Mouse (Mus musculus) kidney, adult 9 months (tissue): ENCODE results near the gene Rnaseh2b.

Experiments
- DNase-seq: peaks from one replicate; pipeline ENCODE4 v3.0.0; 2022

Gene Rnaseh2b

GRCm38 (mm10) chr14:62363774-62364173, 71.4 kb downstream of the Rnaseh2b start:
- no peak for DNase-seq

GRCm38 (mm10) chr14:62370819-62371218, 78.4 kb downstream of the Rnaseh2b start:
- peak; percentile 80 for DNase-seq

- no peak for DNase-seq
Measured at GRCm38 (mm10) chr14:62374001-62374400, 81.6 kb downstream of the Rnaseh2b start.

GRCm38 (mm10) chr14:62375694-62376093, 83.3 kb downstream of the Rnaseh2b start:
- DNase-seq = peak; percentile 54

- no peak for DNase-seq
Measured at GRCm38 (mm10) chr14:62376115-62376514, 83.7 kb downstream of the Rnaseh2b start.

- DNase-seq = no peak
Measured at GRCm38 (mm10) chr14:62379391-62379790, 87.0 kb downstream of the Rnaseh2b start.

GRCm38 (mm10) chr14:62380606-62381005, 88.2 kb downstream of the Rnaseh2b start:
- no peak for DNase-seq

GRCm38 (mm10) chr14:62383109-62383508, 90.7 kb downstream of the Rnaseh2b start:
- no peak for DNase-seq

- DNase-seq = no peak
Measured at GRCm38 (mm10) chr14:62383786-62384299, 91.5 kb downstream of the Rnaseh2b start.

- no peak for DNase-seq
Measured at GRCm38 (mm10) chr14:62389064-62389728, 96.8 kb downstream of the Rnaseh2b start.

- no peak for DNase-seq
Measured at GRCm38 (mm10) chr14:62389729-62390536, 97.5 kb downstream of the Rnaseh2b start.

GRCm38 (mm10) chr14:62392754-62393153, 100.4 kb downstream of the Rnaseh2b start:
- no peak for DNase-seq

GRCm38 (mm10) chr14:62395346-62395745, 103.0 kb downstream of the Rnaseh2b start:
- DNase-seq = no peak

GRCm38 (mm10) chr14:62416007-62416741, 123.8 kb downstream of the Rnaseh2b start:
- DNase-seq = no peak

- no peak for DNase-seq
Measured at GRCm38 (mm10) chr14:62416742-62417134, 124.3 kb downstream of the Rnaseh2b start.

GRCm38 (mm10) chr14:62417501-62417900, 125.1 kb downstream of the Rnaseh2b start:
- no peak for DNase-seq

- no peak for DNase-seq
Measured at GRCm38 (mm10) chr14:62422265-62422664, 129.9 kb downstream of the Rnaseh2b start.
